Mouse (Mus musculus): Measurements from ENCODE around the gene Cabp7.

GRCm38 (mm10) chr11:4690353-4690752 lies 56.2 kb downstream of the Cabp7 start:
- TF ChIP-seq CTCF (IDR thresholded peaks at IDR 0.05; ENCODE audit: low read depth), result no peak
- no peak for TF ChIP-seq EP300 (IDR thresholded peaks at IDR 0.05; ENCODE audit: low read depth)
